Mouse (Mus musculus) cerebellum, adult 18-20 months (tissue): ENCODE measurements around the gene Zfp280d.
"Not testable (repeated sequence)": the region's sequence is repeated elsewhere in the genome, so short reads cannot be mapped to it uniquely, and the experiment has no call there.

Experiments used
- DNase-seq, 2 experiments: peaks; one replicate each; pipeline ENCODE4 v3.0.0; 2021

The Zfp280d gene

GRCm38 (mm10) chr9:72374996-72375395 is 100.3 kb downstream of the Zfp280d start:
- DNase-seq = no peak

- DNase-seq = no peak
Observed at GRCm38 (mm10) chr9:72375639-72376038, 101.0 kb downstream of the Zfp280d start.

- DNase-seq = no peak
Observed at GRCm38 (mm10) chr9:72385786-72386185, 111.1 kb downstream of the Zfp280d start.

GRCm38 (mm10) chr9:72388934-72389333 is 114.3 kb downstream of the Zfp280d start:
- DNase-seq = no peak

GRCm38 (mm10) chr9:72389431-72390002 is 114.9 kb downstream of the Zfp280d start:
- no peak for DNase-seq

- no peak for DNase-seq
Observed at GRCm38 (mm10) chr9:72390321-72391077, 115.8 kb downstream of the Zfp280d start.

GRCm38 (mm10) chr9:72392686-72393085 is 118.0 kb downstream of the Zfp280d start:
- DNase-seq = no peak

- DNase-seq = peak; percentile 59 to 62
Observed at GRCm38 (mm10) chr9:72393238-72393637, 118.6 kb downstream of the Zfp280d start.

- DNase-seq = peak; percentile 18 to 19
Observed at GRCm38 (mm10) chr9:72393869-72394341, 119.2 kb downstream of the Zfp280d start.

- DNase-seq = no peak
Observed at GRCm38 (mm10) chr9:72400121-72400520, 125.5 kb downstream of the Zfp280d start.

- not testable (repeated sequence) for DNase-seq
Observed at GRCm38 (mm10) chr9:72401769-72402168, 127.1 kb downstream of the Zfp280d start.

- DNase-seq = no peak
Observed at GRCm38 (mm10) chr9:72403421-72403820, 128.8 kb downstream of the Zfp280d start.

GRCm38 (mm10) chr9:72404446-72404845 is 129.8 kb downstream of the Zfp280d start:
- no peak for DNase-seq

- no peak for DNase-seq
Observed at GRCm38 (mm10) chr9:72404934-72405333, 130.3 kb downstream of the Zfp280d start.

GRCm38 (mm10) chr9:72405882-72406638 is 131.4 kb downstream of the Zfp280d start:
- no peak for DNase-seq

GRCm38 (mm10) chr9:72408131-72408586 is 133.5 kb downstream of the Zfp280d start:
- peak; percentile 80 to 87 for DNase-seq

- no peak for DNase-seq
Observed at GRCm38 (mm10) chr9:72409381-72410225, 134.9 kb downstream of the Zfp280d start.

GRCm38 (mm10) chr9:72411746-72412145 is 137.1 kb downstream of the Zfp280d start:
- DNase-seq = no peak
